Mouse (Mus musculus): Measurements from ENCODE around the gene Barx1. TPM values are rescaled to one million over a fixed set of nuclear protein-coding genes. Genes with fewer than 3 reads are reported as not detected.
A peak's percentile ranks its signal among the peaks of the same experiment; 100 is the strongest.

The Barx1 gene
- under 1 TPM in 1 of 26 experiments, not detected in 25; 0.82 TPM for total RNA-seq (2018; cell fraction: chromatin; rRNA removed)
- total RNA-seq (2018; cell fraction: cytosol; rRNA removed), result not detected
- not detected for total RNA-seq (2018; cell fraction: nucleus; rRNA removed)
- polyA plus RNA-seq (2018), result not detected in 3 replicates

DNA sequence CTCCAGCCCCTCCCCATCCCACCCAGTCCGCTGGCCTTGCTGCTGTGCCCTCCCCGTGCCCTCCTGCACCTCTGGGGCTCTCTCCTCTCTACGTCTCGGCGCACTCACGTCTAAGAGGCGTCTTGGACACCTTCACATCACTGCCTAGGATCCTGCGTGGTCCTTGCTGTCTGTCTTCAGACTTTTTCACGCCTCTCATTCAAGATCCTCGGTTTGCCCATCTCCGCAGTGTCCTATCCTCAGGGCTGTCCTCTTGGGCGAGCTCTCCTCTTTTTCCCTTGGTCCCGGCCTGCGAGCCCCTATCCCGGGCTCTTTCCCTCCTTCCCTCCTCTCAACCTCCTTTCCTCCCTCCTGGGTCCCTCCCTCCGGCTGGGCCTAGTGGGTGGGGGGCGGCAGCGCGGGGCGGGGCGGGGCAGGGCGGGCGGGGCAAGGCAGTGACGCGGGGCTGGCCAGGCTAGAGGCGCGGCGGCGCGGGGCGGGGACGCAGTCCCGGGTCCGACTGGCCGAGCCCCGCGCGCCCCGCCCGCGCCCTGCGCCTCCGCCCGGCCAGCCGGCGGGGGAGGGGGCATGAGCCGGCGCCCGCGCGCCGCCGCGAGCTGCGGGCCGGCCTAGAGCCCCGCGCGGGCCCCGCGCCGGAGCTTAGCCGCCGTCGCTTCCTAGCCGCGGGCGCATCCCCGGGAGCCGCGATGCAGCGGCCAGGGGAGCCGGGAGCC lies at the start of gene Barx1:
Gene Barx1, plus strand, starts transcription at position 568 of the 713 bp plus-strand sequence.
- H3K4me3 ChIP-seq (ENCODE audit: inconsistent target), result no peak within 1 kb of the TSS
- WGBS (ENCODE audit: missing documents), result 3% methylated on average over 65 of the region's 73 CpGs
- H3K79me2 ChIP-seq (ENCODE audit: inconsistent target), result no peaks in the 10 kb centered on the region
- H3K36me3 ChIP-seq (ENCODE audit: inconsistent target), result no peaks in the 10 kb centered on the region
- no peak within 1 kb of the TSS for H3K27ac ChIP-seq

DNA sequence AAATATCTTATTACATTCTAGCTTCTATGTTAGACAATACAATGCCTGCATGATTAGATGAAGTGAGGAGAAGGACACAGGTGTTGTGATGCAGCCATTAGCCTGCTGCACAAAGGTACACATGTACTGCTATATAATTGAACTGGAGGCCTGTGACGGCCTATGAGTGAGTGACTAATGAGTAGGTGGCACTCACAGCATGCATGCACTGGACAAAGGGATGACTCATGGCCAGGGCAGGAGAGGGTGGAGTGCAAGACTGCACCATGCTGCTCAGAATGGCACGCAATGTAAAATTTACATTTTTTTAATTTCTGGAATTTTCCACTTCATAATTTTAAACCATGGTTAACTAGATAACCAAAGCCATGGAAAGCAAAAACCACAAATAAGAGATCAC lies 48.3 kb upstream of the Barx1 start:
- H3K4me3 ChIP-seq (ENCODE audit: inconsistent target), result no peak overlapping the region
- H3K36me3 ChIP-seq (ENCODE audit: inconsistent target), result no peaks in the 10 kb centered on the region
- WGBS (ENCODE audit: missing documents), result 89% methylated on average over 2 of the region's 2 CpGs
- no peaks in the 10 kb centered on the region for H3K79me2 ChIP-seq (ENCODE audit: inconsistent target)
- H3K27ac ChIP-seq, result no peak overlapping the region

DNA sequence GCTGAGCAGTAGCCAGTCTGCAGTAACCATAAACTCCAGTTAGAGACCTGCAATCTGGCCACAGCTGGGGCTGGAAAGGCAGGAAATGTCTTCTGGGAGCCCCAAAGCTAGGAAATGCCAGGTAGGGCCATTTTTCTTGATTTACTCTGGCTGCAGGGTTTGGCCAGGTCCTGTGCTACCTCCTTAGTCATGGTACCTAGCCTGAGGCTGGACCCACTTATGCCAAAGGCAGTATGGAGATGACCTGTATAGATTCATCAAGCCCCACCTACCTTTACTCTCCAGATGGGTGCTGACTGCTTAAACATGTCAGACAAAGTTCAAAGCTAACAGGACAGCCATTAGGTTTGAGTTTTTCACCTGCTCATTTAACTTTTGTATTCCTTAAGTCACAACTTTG lies 45.0 kb upstream of the Barx1 start:
- no peak overlapping the region for H3K4me3 ChIP-seq (ENCODE audit: inconsistent target)
- H3K27ac ChIP-seq, result no peak overlapping the region
- H3K79me2 ChIP-seq (ENCODE audit: inconsistent target), result no peaks in the 10 kb centered on the region
- H3K36me3 ChIP-seq (ENCODE audit: inconsistent target), result no peaks in the 10 kb centered on the region

DNA sequence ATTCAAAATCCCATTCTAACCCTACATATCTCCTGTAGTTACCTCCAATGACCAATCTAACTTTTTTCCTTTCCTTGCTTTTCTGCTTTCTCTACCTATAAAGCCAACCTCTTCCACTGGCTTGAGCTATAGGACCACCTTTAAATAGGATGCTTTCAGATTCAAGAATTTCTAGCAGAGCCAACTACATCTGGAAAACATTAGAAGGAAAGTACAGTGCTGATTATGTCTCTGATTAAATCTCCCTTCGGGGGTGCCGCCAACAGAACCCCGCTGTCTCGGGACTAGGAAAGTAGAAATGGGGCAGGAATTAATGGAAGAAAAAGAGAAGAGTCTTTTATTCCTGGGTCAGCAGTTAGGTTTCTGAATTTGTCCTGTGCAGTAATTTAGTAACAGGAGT lies 43.9 kb upstream of the Barx1 start:
- H3K27ac ChIP-seq, result no peak overlapping the region
- WGBS (ENCODE audit: missing documents), result 98% methylated on average over 4 of the region's 4 CpGs
- H3K4me3 ChIP-seq (ENCODE audit: inconsistent target), result no peak overlapping the region
- H3K36me3 ChIP-seq (ENCODE audit: inconsistent target), result no peaks in the 10 kb centered on the region
- H3K79me2 ChIP-seq (ENCODE audit: inconsistent target), result no peaks in the 10 kb centered on the region

- WGBS (ENCODE audit: missing documents), result under 1% methylated on average over 26 of the region's 26 CpGs
- Histone ChIP-seq H3K4me3 (ENCODE audit: inconsistent target) (peak overlapping the region; percentile 20; the same call in 1 of the 2 replicates), H3K27ac (no peak overlapping the region), H3K36me3 (ENCODE audit: inconsistent target) (no peaks in the 10 kb centered on the region), H3K79me2 (ENCODE audit: inconsistent target) (no peaks in the 10 kb centered on the region)
Observed at GRCm38 (mm10) chr13:48624968-48625398, 37.8 kb upstream of the Barx1 start.

DNA sequence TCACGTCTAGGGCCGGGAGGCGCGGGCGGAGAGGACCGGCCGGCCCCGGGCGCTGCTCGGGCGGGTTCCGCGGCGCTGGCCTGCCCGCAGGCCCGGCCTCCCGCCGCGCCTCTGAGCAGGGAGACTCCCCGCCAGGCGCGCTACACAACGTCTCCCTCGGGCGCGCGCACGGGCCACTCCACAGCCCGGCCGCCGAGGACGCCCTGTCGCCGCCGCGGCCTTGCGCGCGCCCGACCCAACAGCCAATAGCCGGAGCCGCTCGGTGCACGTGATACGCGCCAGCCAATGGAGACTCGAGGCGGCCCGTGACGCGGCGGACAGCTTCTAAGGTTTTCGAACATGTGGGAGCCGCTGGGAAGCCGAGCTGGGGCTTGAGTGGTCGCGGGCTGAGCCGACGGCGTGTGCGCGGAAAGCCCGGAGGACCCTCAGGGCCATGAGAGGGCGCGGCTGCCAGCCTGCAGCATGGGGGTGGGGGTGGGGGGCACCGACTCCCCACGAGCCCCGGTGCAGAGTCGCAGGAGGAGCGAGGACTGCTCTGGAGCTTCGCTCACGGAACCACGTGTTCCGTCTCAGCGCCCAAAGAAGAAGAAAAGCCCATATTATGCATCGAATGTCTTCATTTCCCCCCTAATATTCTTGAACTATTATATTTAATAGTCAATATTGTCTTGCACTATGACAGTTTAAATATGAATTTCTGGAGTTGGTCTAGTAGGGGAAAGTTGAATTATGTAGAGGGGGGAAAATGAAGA lies 37.2 kb upstream of the Barx1 start, which contains the start of gene Ptpdc1:
Gene Ptpdc1, minus strand, starts transcription at position 232 of the 752 bp plus-strand sequence.
- H3K79me2 ChIP-seq (ENCODE audit: inconsistent target), result no peaks in the 10 kb centered on the region
- H3K36me3 ChIP-seq (ENCODE audit: inconsistent target), result no peaks in the 10 kb centered on the region
- WGBS (ENCODE audit: missing documents), result 1% methylated on average over 66 of the region's 76 CpGs
- H3K27ac ChIP-seq, result no peak within 1 kb of the TSS
- peak within 1 kb of the TSS; percentile 20; the same call in 1 of the 2 replicates for H3K4me3 ChIP-seq (ENCODE audit: inconsistent target)

DNA sequence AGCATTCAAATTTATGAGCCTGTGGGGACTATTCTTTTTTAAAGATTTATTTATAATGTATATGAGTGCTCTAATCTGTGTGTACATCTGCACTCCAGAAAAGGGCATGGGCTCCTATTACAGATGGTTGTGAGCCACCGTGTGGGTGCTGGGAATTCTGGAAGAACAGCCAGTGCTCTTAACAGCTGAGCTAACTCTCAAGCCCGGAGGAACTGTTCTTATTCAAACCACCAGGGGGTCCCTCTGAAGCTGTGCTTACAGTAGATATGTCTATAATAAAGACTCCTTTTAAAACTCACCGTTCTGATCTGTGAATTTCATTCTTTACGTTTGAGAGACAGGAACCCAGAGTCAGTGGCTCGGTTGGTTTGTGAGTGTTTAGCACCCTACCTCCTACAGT lies 31.1 kb upstream of the Barx1 start:
- no peak overlapping the region for H3K27ac ChIP-seq
- H3K79me2 ChIP-seq (ENCODE audit: inconsistent target), result no peaks in the 10 kb centered on the region
- H3K4me3 ChIP-seq (ENCODE audit: inconsistent target), result no peak overlapping the region
- 96% methylated on average over 4 of the region's 5 CpGs for WGBS (ENCODE audit: missing documents)
- H3K36me3 ChIP-seq (ENCODE audit: inconsistent target), result no peaks in the 10 kb centered on the region

- Histone ChIP-seq H3K27ac (no peak overlapping the region), H3K4me3 (ENCODE audit: inconsistent target) (no peak overlapping the region), H3K36me3 (ENCODE audit: inconsistent target) (no peaks in the 10 kb centered on the region), H3K79me2 (ENCODE audit: inconsistent target) (no peaks in the 10 kb centered on the region)
- WGBS (ENCODE audit: missing documents), result 56% methylated on average over 2 of the region's 2 CpGs
Observed at GRCm38 (mm10) chr13:48637706-48638105, 25.1 kb upstream of the Barx1 start.

- Histone ChIP-seq H3K27ac (no peak overlapping the region), H3K36me3 (ENCODE audit: inconsistent target) (no peaks in the 10 kb centered on the region), H3K79me2 (ENCODE audit: inconsistent target) (no peaks in the 10 kb centered on the region), H3K4me3 (ENCODE audit: inconsistent target) (no peak overlapping the region)
Observed at GRCm38 (mm10) chr13:48639570-48639969, 23.2 kb upstream of the Barx1 start.

GRCm38 (mm10) chr13:48643072-48643471 lies 19.7 kb upstream of the Barx1 start:
- Histone ChIP-seq H3K79me2 (ENCODE audit: inconsistent target) (no peaks in the 10 kb centered on the region), H3K27ac (no peak overlapping the region), H3K36me3 (ENCODE audit: inconsistent target) (no peaks in the 10 kb centered on the region), H3K4me3 (ENCODE audit: inconsistent target) (no peak overlapping the region)
- WGBS (ENCODE audit: missing documents), result 68% methylated on average over 6 of the region's 6 CpGs

- 96% methylated on average over 3 of the region's 3 CpGs for WGBS (ENCODE audit: missing documents)
- Histone ChIP-seq H3K36me3 (ENCODE audit: inconsistent target) (no peaks in the 10 kb centered on the region), H3K4me3 (ENCODE audit: inconsistent target) (no peak overlapping the region), H3K27ac (no peak overlapping the region), H3K79me2 (ENCODE audit: inconsistent target) (no peaks in the 10 kb centered on the region)
Observed at GRCm38 (mm10) chr13:48643991-48644390, 18.8 kb upstream of the Barx1 start.

GRCm38 (mm10) chr13:48646696-48647095 lies 16.1 kb upstream of the Barx1 start:
- no peaks in the 10 kb centered on the region for H3K79me2 ChIP-seq (ENCODE audit: inconsistent target)
- 91% methylated on average over 4 of the region's 4 CpGs for WGBS (ENCODE audit: missing documents)
- H3K36me3 ChIP-seq (ENCODE audit: inconsistent target), result no peaks in the 10 kb centered on the region
- H3K4me3 ChIP-seq (ENCODE audit: inconsistent target), result no peak overlapping the region
- no peak overlapping the region for H3K27ac ChIP-seq

DNA sequence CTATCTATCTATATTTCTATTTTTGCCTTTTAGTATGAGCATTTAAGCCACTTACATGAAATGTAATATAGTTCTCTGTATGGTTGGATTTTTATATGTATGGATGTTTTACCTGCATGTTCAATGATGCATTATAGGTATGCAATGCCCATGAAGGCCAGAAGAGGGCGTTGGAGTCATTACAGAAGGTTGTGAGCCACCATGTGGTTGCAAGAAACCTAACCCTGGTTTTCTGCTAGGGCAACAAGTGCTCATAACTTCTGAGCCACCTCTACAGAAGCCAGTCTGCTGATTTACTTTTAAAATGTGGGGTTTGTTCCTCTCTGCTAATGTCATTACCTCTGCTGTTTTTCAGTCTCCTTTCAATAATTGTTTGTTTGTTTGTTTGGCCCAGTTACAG lies 12.2 kb upstream of the Barx1 start:
- Histone ChIP-seq H3K4me3 (ENCODE audit: inconsistent target) (no peak overlapping the region), H3K79me2 (ENCODE audit: inconsistent target) (no peaks in the 10 kb centered on the region), H3K36me3 (ENCODE audit: inconsistent target) (no peaks in the 10 kb centered on the region), H3K27ac (no peak overlapping the region)
- 0% methylated on average over 1 of the region's 1 CpGs for WGBS (ENCODE audit: missing documents)

- WGBS (ENCODE audit: missing documents), result 70% methylated on average over 6 of the region's 6 CpGs
- H3K36me3 ChIP-seq (ENCODE audit: inconsistent target), result no peaks in the 10 kb centered on the region
Observed at GRCm38 (mm10) chr13:48651132-48652065, 11.4 kb upstream of the Barx1 start.

More at GRCm38 (mm10) chr13:48651132-48652065, 11.4 kb upstream of the Barx1 start:
- H3K79me2 ChIP-seq (ENCODE audit: inconsistent target), result no peaks in the 10 kb centered on the region
- H3K4me3 ChIP-seq (ENCODE audit: inconsistent target), result no peak overlapping the region
- H3K27ac ChIP-seq, result no peak overlapping the region
